30 mouse cellular contexts compared by ENCODE assay signal in genomic region chr11:62497181-62497580, GRCm38 (mm10). TPM values are rescaled to one million over a fixed set of nuclear protein-coding genes. Genes with fewer than 3 reads are reported as not detected.
A peak's percentile ranks its signal among the peaks of the same experiment; 100 is the strongest.
DNase-seq lines count a peak whose midpoint lies in the region; ATAC-seq and TF ChIP-seq lines count a peak whose summit lies in the region.
"Had no signal": no experiment of that assay in that cellular context is flagged by ENCODE, and none has a peak within 500 bp of the region (broad histone marks: within the 10 kb centered on the region; RNA-seq: fewer than 3 reads in every experiment).

No protein-coding gene starts in this region.

- no peaks in the 10 kb centered on the region for H3K9me3 ChIP-seq in lung, embryonic 14.5 days (ENCODE audit: low read depth, low read length)
- H3K9me3 ChIP-seq in ES-Bruce4 (replicated peaks; ENCODE audit: control insufficient read depth, insufficient read depth, low read length, poor library complexity, severe bottlenecking): no peaks in the 10 kb centered on the region
- H3K9me3 ChIP-seq: embryonic facial prominence, embryonic 12.5 days; forebrain, embryonic 10.5 days; forebrain, embryonic 15.5 days; G1E; hindbrain, embryonic 12.5 days; kidney, embryonic 15.5 days; limb, embryonic 13.5 days; liver, embryonic 12.5 days; midbrain, embryonic 10.5 days; midbrain, embryonic 15.5 days; neural tube, embryonic 15.5 days had no signal

- H3K4me1 ChIP-seq in lung, embryonic 14.5 days (ENCODE audit: insufficient read depth): peaks cover 13% of the 10 kb centered on the region
- H3K4me1 ChIP-seq in ES-Bruce4 (ENCODE audit: control insufficient read depth, insufficient read depth, low read length): peaks cover 4% of the 10 kb centered on the region
- peaks cover 41% of the 10 kb centered on the region for H3K4me1 ChIP-seq in small intestine, adult 2 months (ENCODE audit: control insufficient read depth, insufficient read depth, insufficient read length, low read length)
- H3K4me1 ChIP-seq: midbrain, embryonic 15.5 days had no signal

- H3K4me2 ChIP-seq in lung, embryonic 14.5 days: no peak overlapping the region
- H3K4me2 ChIP-seq: embryonic facial prominence, embryonic 12.5 days; forebrain, embryonic 15.5 days; hindbrain, embryonic 12.5 days; kidney, embryonic 15.5 days; limb, embryonic 13.5 days; liver, embryonic 12.5 days; midbrain, embryonic 15.5 days; neural tube, embryonic 15.5 days had no signal

- H3K4me3 ChIP-seq in lung, embryonic 14.5 days (ENCODE audit: low read depth, low read length): no peak overlapping the region
- no peak overlapping the region for H3K4me3 ChIP-seq in ES-Bruce4 (ENCODE audit: low read depth, low read length)
- no peak overlapping the region for H3K4me3 ChIP-seq in small intestine, adult 2 months (ENCODE audit: low read depth, low read length)
- H3K4me3 ChIP-seq: embryonic facial prominence, embryonic 12.5 days; forebrain, embryonic 10.5 days; forebrain, embryonic 15.5 days; hindbrain, embryonic 12.5 days; kidney, embryonic 15.5 days; layer of hippocampus, adult 2 months; limb, embryonic 13.5 days; liver, embryonic 12.5 days; midbrain, embryonic 10.5 days; midbrain, embryonic 15.5 days; neural tube, embryonic 15.5 days had no signal

- no peak; the same call in 1 of the 2 replicates for ATAC-seq in lung, embryonic 14.5 days (ENCODE audit: insufficient read depth)
- no peak for ATAC-seq in activated CD4-positive, CD25-positive, alpha-beta regulatory T cell, adult 4 months
- ATAC-seq: forebrain, embryonic 15.5 days; liver, embryonic 12.5 days; midbrain, embryonic 15.5 days had no signal

- WGBS in lung, embryonic 14.5 days: 32% methylated on average over 3 of the region's 3 CpGs
- 24% methylated on average over 3 of the region's 3 CpGs for WGBS in small intestine, adult 2 months

- no peak for TF ChIP-seq EP300 in ES-Bruce4 (IDR thresholded peaks at IDR 0.05; ENCODE audit: insufficient read depth, low read depth, low read length)

- no peaks in the 10 kb centered on the region for H3K36me3 ChIP-seq in lung, embryonic 14.5 days (ENCODE audit: insufficient read depth)
- no peaks in the 10 kb centered on the region for H3K36me3 ChIP-seq in ES-Bruce4 (ENCODE audit: control insufficient read depth, insufficient read depth, low read length, poor library complexity, severe bottlenecking)
- H3K36me3 ChIP-seq in small intestine, adult 2 months (ENCODE audit: control insufficient read depth, insufficient read depth, low read length): no peaks in the 10 kb centered on the region
- H3K36me3 ChIP-seq: embryonic facial prominence, embryonic 12.5 days; forebrain, embryonic 15.5 days; hindbrain, embryonic 12.5 days; kidney, embryonic 15.5 days; limb, embryonic 13.5 days; liver, embryonic 12.5 days; midbrain, embryonic 10.5 days; midbrain, embryonic 15.5 days; neural tube, embryonic 15.5 days had no signal

- TF ChIP-seq POLR2A in ES-Bruce4 (IDR thresholded peaks at IDR 0.05; ENCODE audit: insufficient read depth, low read length): no peak
- no peak for TF ChIP-seq POLR2A in small intestine, adult 2 months (IDR thresholded peaks at IDR 0.05; ENCODE audit: low read depth, low read length)

- no peaks in the 10 kb centered on the region for H3K27me3 ChIP-seq in lung, embryonic 14.5 days (ENCODE audit: insufficient read depth, low read length)
- H3K27me3 ChIP-seq in ES-Bruce4 (ENCODE audit: control insufficient read depth, insufficient read depth, low read length, poor library complexity, severe bottlenecking): no peaks in the 10 kb centered on the region
- H3K27me3 ChIP-seq in small intestine, adult 2 months (ENCODE audit: control insufficient read depth, insufficient read depth, low read length): no peaks in the 10 kb centered on the region
- H3K27me3 ChIP-seq: embryonic facial prominence, embryonic 12.5 days; forebrain, embryonic 15.5 days; hindbrain, embryonic 12.5 days; kidney, embryonic 15.5 days; limb, embryonic 13.5 days; liver, embryonic 12.5 days; midbrain, embryonic 15.5 days; neural tube, embryonic 15.5 days had no signal

- H3K9ac ChIP-seq in lung, embryonic 14.5 days: no peak overlapping the region
- peak overlapping the region; percentile 35; the same call in 1 of the 2 replicates for H3K9ac ChIP-seq in ES-Bruce4 (ENCODE audit: low read depth, poor library complexity, severe bottlenecking)
- H3K9ac ChIP-seq: embryonic facial prominence, embryonic 12.5 days; forebrain, embryonic 15.5 days; hindbrain, embryonic 12.5 days; kidney, embryonic 15.5 days; limb, embryonic 13.5 days; liver, embryonic 12.5 days; midbrain, embryonic 15.5 days; neural tube, embryonic 15.5 days had no signal

- no peak for TF ChIP-seq CTCF in lung, embryonic 14.5 days (IDR thresholded peaks at IDR 0.05; ENCODE audit: low read depth)
- no peak for TF ChIP-seq CTCF in ES-Bruce4 (IDR thresholded peaks at IDR 0.05; ENCODE audit: low read depth, low read length)
- no peak for TF ChIP-seq CTCF in small intestine, adult 2 months (IDR thresholded peaks at IDR 0.05; ENCODE audit: extremely low read depth, insufficient read length, insufficient replicate concordance, low read depth, low read length)

- no peak overlapping the region for H3K27ac ChIP-seq in lung, embryonic 14.5 days (ENCODE audit: low read depth)
- peak overlapping the region; percentile 84 for H3K27ac ChIP-seq in ES-Bruce4 (ENCODE audit: insufficient read depth, low read length)
- peak overlapping the region; percentile 84 for H3K27ac ChIP-seq in small intestine, adult 2 months (ENCODE audit: insufficient read depth, low read depth, low read length)
- H3K27ac ChIP-seq: embryonic facial prominence, embryonic 12.5 days; forebrain, embryonic 10.5 days; forebrain, embryonic 15.5 days; hindbrain, embryonic 12.5 days; kidney, embryonic 15.5 days; layer of hippocampus, adult 2 months; limb, embryonic 13.5 days; liver, embryonic 12.5 days; midbrain, embryonic 10.5 days; midbrain, embryonic 15.5 days; neural tube, embryonic 15.5 days; stomach, postnatal 0 days had no signal

- DNase-seq in lung, embryonic 14.5 days: peak; percentile 52
- DNase-seq in lung, postnatal 4 days: no peak
- DNase-seq in adipocyte (ENCODE audit: low spot score): peak; percentile 47
- DNase-seq in frontal cortex, postnatal 36 days (ENCODE audit: low spot score in 2 of 2): no peak
- DNase-seq: adrenal gland, postnatal 25 days; cerebellum, adult 11-12 months; cerebellum, adult 9-11 months; embryo, embryonic 11 days; gastrocnemius, postnatal 10 days; kidney, adult 18-20 months; kidney, postnatal 25 days; lung, adult 18-20 months; thymus, adult 2 months; thymus, postnatal 36 days had no signal

RNA-seq across cellular contexts. Expression of gene Ncor1, which starts 38.8 kb away (rescaled TPM):
- 177 TPM in 2 replicates for polyA plus RNA-seq in lung, embryonic 14.5 days (2014; fragmentation: Nextera tagmentation; extraction: Ambion mirVana)
- polyA plus RNA-seq in ES-Bruce4 (2011; ENCODE audit: insufficient read depth, insufficient read length, low read depth, missing spikeins): 281 and 327 TPM in 2 replicates
- polyA plus RNA-seq in small intestine, adult 2 months (2012; rRNA removed): 49.1 and 130 TPM in 2 replicates
- 100 to 1,000 TPM; 162 to 188 TPM for polyA plus RNA-seq in activated CD4-positive, CD25-positive, alpha-beta regulatory T cell, adult 4 months (2017; shearing (Covaris generic))

RNA-seq across cellular contexts. Expression of gene Pigl, which starts 38.9 kb away (rescaled TPM):
- polyA plus RNA-seq in lung, embryonic 14.5 days (2014; fragmentation: Nextera tagmentation; extraction: Ambion mirVana): 9.6 and 11.5 TPM in 2 replicates
- 12.7 and 14.1 TPM in 2 replicates for polyA plus RNA-seq in ES-Bruce4 (2011; ENCODE audit: insufficient read depth, insufficient read length, low read depth, missing spikeins)
- polyA plus RNA-seq in small intestine, adult 2 months (2012; rRNA removed): 2.4 and 5.8 TPM in 2 replicates
- 1 to 10 TPM; 6.8 to 9.9 TPM for polyA plus RNA-seq in activated CD4-positive, CD25-positive, alpha-beta regulatory T cell, adult 4 months (2017; shearing (Covaris generic))

RNA-seq across cellular contexts. Expression of gene Cenpv, which starts 41.9 kb away (rescaled TPM):
- 18.2 and 18.9 TPM in 2 replicates for polyA plus RNA-seq in lung, embryonic 14.5 days (2014; fragmentation: Nextera tagmentation; extraction: Ambion mirVana)
- polyA plus RNA-seq in ES-Bruce4 (2011; ENCODE audit: insufficient read depth, insufficient read length, low read depth, missing spikeins): 66.9 and 77.3 TPM in 2 replicates
- polyA plus RNA-seq in small intestine, adult 2 months (2012; rRNA removed): 77.4 and 175 TPM in 2 replicates
- polyA plus RNA-seq in activated CD4-positive, CD25-positive, alpha-beta regulatory T cell, adult 4 months (2017; shearing (Covaris generic)): 1 to 10 TPM in 1 of 2 experiments, not detected in 1; 2.4 TPM

RNA-seq across cellular contexts. Expression of gene Ubb, which starts 53.8 kb away (rescaled TPM):
- polyA plus RNA-seq in lung, embryonic 14.5 days (2014; fragmentation: Nextera tagmentation; extraction: Ambion mirVana): 2,928 and 2,952 TPM in 2 replicates
- polyA plus RNA-seq in ES-Bruce4 (2011; ENCODE audit: insufficient read depth, insufficient read length, low read depth, missing spikeins): 626 and 640 TPM in 2 replicates
- 827 and 2,308 TPM in 2 replicates for polyA plus RNA-seq in small intestine, adult 2 months (2012; rRNA removed)
- 1,000 to 10,000 TPM; 5,033 to 6,460 TPM for polyA plus RNA-seq in activated CD4-positive, CD25-positive, alpha-beta regulatory T cell, adult 4 months (2017; shearing (Covaris generic))

Comparison
In these comparisons a context has a peak if more than half of its experiments do, and no peak if none do; other contexts are left out.
1. DNase-seq: peak in lung, embryonic 14.5 days (single experiment) and adipocyte (single experiment); none in lung, postnatal 4 days (0 of 2) and frontal cortex, postnatal 36 days (0 of 2).